Mouse (Mus musculus) liver (tissue): ENCODE measurements around the gene N4bp2l2.

ENCODE experiments used
- DNase-seq: peaks from one replicate; pipeline ENCODE4 v3.0.0-alpha.2; 2020; ENCODE audit warnings: mixed read lengths

Gene N4bp2l2

GRCm38 (mm10) chr5:150641440-150641839 is 24.5 kb downstream of the N4bp2l2 start:
- no peak for DNase-seq

DNA sequence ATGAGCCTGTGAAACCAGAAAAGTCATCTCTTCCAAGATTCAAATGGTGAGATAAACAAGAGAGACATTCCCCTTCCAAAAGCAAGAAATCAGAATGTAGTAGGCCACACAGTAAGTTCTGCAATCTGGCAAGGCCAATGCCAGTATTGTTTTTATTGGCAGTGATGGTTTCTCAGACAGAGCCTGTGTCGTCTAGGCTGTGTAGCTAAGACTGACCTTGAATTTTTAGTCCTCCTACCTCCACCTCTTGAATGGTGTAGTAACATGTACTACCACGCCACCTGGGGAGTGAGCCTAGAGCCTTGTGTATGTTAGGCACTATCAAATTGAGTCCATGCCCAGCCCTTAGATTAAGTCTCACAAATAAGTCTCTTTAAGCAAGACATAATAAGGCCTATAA is 36.3 kb downstream of the N4bp2l2 start:
- DNase-seq, result no peak

- DNase-seq, result no peak
Observed at GRCm38 (mm10) chr5:150629272-150629671, 36.7 kb downstream of the N4bp2l2 start.

DNA sequence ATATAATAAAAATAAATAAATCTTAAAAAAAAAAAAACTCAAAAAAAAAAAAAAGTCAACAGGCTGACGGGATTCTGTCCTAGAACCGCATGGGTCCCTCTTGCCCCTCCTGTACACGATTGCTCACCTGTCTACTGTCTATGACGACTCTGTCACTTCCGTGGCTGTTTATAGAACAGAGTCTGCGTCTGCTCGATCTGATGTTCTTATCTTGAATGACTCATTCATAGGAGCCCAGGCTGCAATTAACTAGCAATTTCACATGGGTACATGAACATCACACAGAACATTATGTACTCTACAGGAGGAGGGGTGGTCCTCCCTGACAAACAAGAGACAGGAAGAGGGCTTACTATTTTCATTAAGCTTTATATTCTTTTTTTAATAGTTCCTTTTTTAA is 40.5 kb downstream of the N4bp2l2 start:
- no peak for DNase-seq

GRCm38 (mm10) chr5:150622792-150623191 is 43.2 kb downstream of the N4bp2l2 start:
- DNase-seq, result no peak

GRCm38 (mm10) chr5:150621592-150621991 is 44.4 kb downstream of the N4bp2l2 start:
- DNase-seq, result no peak

DNA sequence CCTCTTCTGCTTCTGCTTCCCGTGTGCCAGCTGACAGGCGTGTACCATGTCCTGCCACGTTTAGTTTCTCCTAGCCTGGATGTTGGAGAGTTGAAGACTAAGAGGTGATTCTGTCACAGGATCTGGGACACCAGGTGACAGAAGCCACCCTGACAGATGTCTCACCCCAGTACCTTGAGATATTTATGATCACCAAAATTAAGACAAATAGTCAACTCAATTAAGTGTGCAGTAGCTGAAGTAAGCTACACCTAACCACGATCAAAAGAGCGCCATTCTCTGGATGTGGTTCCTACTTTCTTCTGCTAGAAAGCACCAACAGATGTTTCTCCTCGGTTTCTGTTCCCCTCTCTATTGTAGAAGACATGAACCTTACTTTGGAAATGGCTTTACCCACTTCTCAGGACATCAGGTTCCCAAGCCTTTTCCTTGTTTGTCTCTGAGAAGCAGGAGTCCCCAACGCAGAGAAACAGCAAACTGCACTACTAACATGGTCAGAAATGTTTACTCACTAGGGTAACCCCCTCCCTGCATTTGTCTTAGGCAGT is 45.3 kb downstream of the N4bp2l2 start:
- no peak for DNase-seq

- DNase-seq, result no peak
Observed at GRCm38 (mm10) chr5:150618599-150619355, 47.2 kb downstream of the N4bp2l2 start.

DNA sequence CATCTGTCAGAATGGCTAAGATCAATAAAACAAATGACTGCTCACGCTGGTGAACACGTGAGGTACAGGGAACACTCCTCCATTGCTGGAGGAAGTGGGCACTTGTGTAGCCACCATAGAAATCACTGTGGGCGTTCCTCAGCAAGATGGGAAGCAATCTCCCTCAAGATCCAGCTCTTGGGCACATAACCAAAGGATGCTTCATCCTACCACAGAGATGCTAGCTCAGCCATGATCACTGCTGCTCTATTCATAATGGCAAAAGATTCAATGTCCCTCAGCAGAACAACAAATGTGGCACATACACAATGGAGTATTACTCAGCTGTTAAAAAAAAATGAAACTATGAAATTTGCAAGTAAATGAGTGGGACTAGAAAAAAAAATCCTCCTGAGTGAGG is 49.3 kb downstream of the N4bp2l2 start:
- no peak for DNase-seq

- DNase-seq, result no peak
Observed at GRCm38 (mm10) chr5:150616216-150616615, 49.8 kb downstream of the N4bp2l2 start.

- no peak for DNase-seq
Observed at GRCm38 (mm10) chr5:150614054-150614453, 51.9 kb downstream of the N4bp2l2 start.

DNA sequence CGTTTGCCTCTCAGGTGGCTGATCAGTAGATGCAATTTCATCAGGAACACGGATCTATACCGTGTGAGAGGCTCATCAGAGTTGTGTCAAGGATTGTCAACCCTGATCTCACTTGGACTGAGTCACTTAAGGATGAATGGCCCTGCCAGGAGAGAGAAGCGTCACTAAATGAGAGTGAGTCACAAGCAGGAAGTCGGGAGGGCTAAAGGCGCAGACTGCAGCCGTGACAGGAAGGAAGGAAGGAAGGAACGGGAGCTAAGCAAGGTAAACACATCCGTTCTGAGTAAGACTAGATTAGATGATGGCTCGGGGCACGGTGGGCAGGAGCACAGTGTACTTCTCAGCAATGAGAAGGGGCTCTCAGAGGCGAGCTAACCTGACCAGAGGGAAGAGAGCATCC is 54.3 kb downstream of the N4bp2l2 start:
- DNase-seq, result no peak

DNA sequence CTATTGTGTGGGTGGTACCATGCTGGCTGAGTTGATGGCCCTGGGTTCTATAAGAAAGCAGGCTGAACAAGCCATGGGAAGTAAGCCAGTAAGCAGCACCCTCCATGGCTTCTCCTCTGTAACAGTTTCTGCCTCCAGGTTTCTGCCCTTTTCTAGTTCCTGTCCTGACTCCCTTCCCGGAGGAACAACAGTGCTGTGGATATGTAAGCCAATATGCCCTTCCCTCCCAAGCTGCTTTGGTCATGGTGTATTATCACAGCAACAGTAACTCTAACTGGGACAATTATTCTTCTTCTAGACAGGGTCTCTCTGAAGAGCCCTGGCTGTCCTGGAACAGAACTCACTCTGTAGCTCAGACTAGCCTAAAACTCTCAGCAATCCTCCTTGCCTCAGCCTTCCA is 54.8 kb downstream of the N4bp2l2 start:
- no peak for DNase-seq

GRCm38 (mm10) chr5:150607631-150608030 is 58.4 kb downstream of the N4bp2l2 start:
- no peak for DNase-seq

GRCm38 (mm10) chr5:150606131-150606530 is 59.9 kb downstream of the N4bp2l2 start:
- DNase-seq, result no peak

DNA sequence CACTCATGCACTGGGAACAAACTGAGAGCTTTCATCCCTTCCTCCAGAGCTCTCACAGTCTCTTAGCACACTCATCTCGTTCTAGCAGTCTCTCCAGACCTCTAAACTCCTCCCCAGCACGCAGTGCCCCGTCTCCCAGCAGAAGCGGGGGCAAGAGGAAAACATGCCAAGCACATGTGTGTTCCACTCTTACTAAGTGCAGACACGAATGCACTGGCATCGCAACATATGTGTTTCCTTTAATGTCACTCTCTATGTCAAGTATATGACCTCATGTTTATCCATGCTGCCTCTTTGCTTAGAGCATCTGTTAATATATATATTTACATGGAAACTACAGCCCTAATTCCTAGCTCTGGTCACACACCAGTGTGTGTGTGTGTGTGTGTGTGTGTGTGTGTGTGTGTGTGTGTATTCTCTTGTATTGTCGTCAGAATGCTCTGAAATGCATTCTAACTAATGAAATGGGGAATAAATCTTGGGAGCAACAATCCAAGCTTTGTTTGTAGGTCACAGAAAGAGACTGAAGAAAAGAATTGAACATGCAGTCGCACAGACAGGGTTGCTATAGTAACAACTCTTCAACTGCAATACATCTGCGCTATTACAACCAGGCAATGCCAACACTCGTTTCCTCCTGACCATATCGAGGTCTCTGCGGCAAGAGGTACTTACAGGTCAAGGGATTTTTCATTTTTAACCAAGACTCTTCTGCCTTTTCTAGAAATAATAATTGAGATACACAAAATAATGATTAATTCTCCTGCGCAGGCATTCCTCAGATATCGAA is 64.3 kb downstream of the N4bp2l2 start:
- DNase-seq, result no peak

DNA sequence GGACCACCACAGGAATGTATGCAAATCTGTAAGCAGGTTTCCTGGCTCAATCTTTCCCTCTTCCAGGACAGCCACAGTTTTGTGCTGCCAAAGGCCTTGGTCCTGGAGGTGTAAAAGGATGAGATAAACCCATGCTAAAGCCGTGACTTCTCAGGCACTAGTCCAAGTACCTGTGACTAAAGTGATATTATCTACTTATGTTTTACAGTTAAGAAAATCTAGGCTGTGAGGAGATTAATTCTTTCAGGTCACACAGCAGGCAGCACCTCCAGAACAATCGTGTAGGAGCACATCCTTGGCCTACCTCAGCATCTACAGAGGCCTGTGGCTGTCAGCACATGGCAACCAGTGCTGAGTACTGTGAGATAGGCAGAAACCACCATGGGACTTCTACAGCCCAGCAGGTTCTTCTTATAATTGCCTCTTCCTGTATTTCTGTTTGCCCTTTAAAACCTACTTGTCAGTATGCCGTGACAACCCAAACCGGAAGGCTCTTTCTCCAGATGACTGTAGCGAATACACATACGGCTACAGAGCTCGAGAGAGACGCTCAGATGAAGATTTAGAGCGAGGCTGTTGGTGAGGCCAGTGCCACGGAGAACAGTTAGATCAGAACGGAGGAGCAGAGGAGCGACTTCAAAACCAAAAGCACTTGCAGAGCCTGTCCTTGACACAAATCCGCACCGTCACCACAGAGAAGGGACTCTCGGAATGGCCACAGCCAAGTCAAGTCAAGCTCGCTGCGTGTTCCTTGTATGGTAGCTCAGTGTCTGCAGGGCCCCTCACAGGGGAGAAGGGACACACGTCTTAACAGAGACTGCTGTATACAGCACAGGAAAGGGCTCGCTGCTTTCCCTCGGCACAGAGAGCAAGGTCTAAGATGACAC is 65.2 kb downstream of the N4bp2l2 start:
- DNase-seq, result no peak

DNA sequence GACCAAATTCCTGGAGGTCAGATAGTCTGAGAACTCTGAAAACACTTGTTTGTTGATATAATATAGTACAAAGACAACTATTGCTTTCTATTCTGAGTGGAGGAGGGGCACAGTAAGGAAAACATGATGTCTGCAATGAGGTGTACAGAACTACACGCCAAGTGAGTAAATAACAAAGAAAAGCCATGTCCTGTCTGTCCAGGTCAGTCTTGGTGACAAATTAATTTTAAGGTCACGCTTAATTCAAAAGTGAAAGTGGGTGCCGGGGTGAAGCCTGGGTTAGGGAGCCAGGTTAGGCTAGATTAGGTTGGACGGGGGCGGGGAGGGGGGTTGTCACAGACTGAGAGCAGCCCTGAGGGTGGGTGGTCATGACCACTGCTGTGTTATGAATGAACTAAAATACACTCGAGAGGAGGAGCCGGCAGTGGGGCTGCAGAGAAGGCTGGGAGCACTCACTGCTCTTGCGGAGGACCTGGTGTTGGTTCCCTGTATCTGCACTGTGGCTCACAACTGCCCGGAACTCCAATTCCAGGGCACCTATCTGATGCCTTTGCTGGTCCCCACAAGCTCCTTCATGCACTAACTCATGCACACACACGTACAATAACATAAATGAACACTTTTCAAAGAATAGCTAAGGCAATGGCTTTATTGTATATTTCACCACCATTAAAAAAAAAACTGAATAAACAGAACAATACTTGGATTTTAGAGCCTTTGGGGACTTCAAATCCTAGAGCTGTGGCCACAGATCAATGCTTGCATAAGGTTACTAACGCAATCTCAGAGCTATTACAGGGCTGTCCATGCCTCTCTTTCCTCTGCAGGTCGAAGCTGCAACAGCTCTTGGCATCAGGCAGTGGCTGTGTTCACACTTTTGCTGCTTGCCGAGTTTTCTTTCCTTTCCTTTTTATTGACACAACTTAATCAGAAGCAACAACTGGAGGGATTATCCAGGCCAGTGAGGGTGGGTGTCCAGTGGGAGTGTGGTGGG is 66.4 kb downstream of the N4bp2l2 start:
- no peak for DNase-seq

DNA sequence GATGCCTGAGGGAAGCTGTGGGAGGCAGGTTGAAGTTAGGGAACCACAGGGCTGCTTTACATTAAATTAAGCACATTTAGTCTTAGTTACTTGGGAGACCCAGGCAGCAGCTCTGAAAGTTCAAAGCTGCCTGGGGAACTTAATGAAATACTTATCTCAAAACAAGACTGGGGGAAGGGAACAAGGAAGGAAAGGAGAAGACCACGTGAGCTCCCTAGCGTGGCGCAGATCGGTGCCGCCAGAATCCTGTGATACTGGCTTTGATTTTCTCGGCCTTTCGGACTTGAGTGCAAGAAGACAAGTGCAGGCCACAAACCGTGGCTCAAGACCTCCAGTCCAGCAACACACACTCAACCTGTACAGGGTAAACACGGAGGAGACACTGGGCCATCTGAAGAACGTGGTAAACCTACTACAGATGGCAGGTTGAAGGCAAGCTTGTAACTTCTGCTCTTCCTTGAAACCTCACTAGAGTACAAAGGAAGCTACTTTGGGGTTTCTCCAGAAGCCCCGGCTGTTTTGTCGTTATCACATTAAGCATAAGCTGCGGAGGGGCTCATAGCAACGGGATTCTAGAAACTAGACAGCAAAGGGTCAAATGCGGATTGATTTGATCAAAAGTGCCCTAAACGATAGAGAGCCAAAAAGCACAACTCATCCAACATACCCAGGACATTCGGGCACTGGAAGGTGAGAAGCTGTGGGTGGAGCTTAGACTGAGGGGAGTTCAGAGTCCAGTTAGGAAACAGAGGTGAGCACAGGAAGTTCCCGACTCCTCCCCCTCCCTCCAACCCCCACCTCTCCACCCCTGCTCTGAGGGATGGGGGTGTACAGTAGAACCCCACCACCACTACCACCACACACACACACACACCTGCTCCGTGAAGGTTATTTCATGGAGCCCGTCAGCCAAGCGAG is 67.5 kb downstream of the N4bp2l2 start:
- DNase-seq, result no peak

- DNase-seq, result no peak
Observed at GRCm38 (mm10) chr5:150597088-150597487, 68.9 kb downstream of the N4bp2l2 start, which contains the start of gene N4bp2l1. Gene N4bp2l1 (minus strand): TSS chr5:150597188.
